Mouse (Mus musculus) limb, embryonic 14.5 days (tissue): ENCODE measurements around the gene N4bp3. TPM values are rescaled to one million over a fixed set of nuclear protein-coding genes. Genes with fewer than 3 reads are reported as not detected.
A peak's percentile ranks its signal among the peaks of the same experiment; 100 is the strongest.

Experiments used
- ATAC-seq: fragments of 200-750 bp; cut with Nextera tagmentation; 2 replicates; pipeline ENCODE4 v1.8.0; 2017; ENCODE audit warnings: low read depth, moderate number of reproducible peaks, moderate TSS enrichment; ENCODE audit not compliant: low FRiP score
- DNase-seq: peaks from one replicate; pipeline ENCODE4 v3.0.0-alpha.2; 2015; ENCODE audit warnings: low spot score
- H3K27ac ChIP-seq: fragments of 300-500 bp; sonication (generic); replicated peaks from 2 replicates; pipeline ENCODE4 v1.5.1; 2014; ENCODE audit warnings: low read depth, mild to moderate bottlenecking, low read length, moderate library complexity, mixed read lengths
- H3K27me3 ChIP-seq: fragments of 300-500 bp; sonication (generic); 2 replicates; pipeline ENCODE4 v1.6.1; 2014; ENCODE audit warnings: low read length, mixed read lengths; ENCODE audit not compliant: control insufficient read depth, insufficient read depth
- H3K36me3 ChIP-seq: fragments of 300-500 bp; sonication (generic); 2 replicates; pipeline ENCODE4 v1.6.1; 2014; ENCODE audit warnings: mild to moderate bottlenecking, low read length, moderate library complexity, mixed read lengths; ENCODE audit not compliant: control insufficient read depth, insufficient read depth
- H3K4me1 ChIP-seq: fragments of 300-500 bp; sonication (generic); 2 replicates; pipeline ENCODE4 v1.6.1; 2014; ENCODE audit warnings: antibody characterized with exemption, low read length, mixed read lengths; ENCODE audit not compliant: control insufficient read depth, insufficient read depth
- H3K4me2 ChIP-seq: fragments of 300-500 bp; sonication (generic); replicated peaks from 2 replicates; pipeline ENCODE4 v1.6.1; 2014; ENCODE audit warnings: low read depth, mild to moderate bottlenecking, low read length, moderate library complexity; ENCODE audit not compliant: severe bottlenecking
- H3K4me3 ChIP-seq: fragments of 300-500 bp; sonication (generic); replicated peaks from 2 replicates; pipeline ENCODE4 v1.5.1; 2014; ENCODE audit warnings: low read length
- H3K9ac ChIP-seq: fragments of 300-500 bp; sonication (generic); 2 replicates; pipeline ENCODE4 v1.6.1; 2014; ENCODE audit warnings: mild to moderate bottlenecking, low read depth, low read length, moderate library complexity; ENCODE audit not compliant: severe bottlenecking
- H3K9me3 ChIP-seq: fragments of 300-500 bp; sonication (generic); 2 replicates; pipeline ENCODE4 v1.6.1; 2016; ENCODE audit warnings: low read length; ENCODE audit not compliant: control insufficient read depth
- POLR2A ChIP-seq: fragments of 200-500 bp; IDR thresholded peaks from 2 replicates; pipeline ENCODE4 v1.8.0; 2012; ENCODE audit warnings: inconsistent platforms, mild to moderate bottlenecking, moderate library complexity, borderline replicate concordance; ENCODE audit not compliant: insufficient read depth, insufficient read length; ENCODE audit errors: extremely low read depth
- WGBS: fragments of 180-500 bp; shearing (Covaris S2); extraction: QIAGEN DNeasy Blood & Tissue Kit; methylation state at CpG from one replicate; pipeline ENCODE4 v1.1.7; 2014; 5-methylcytosine and 5-hydroxymethylcytosine counted together
- polyA plus RNA-seq, 2 experiments: library from polyadenylated mRNA; depleted of rRNA in 1 of 2; stranded (reverse) in 1 of 2; unstranded in 1 of 2; fragments of >200 nt; fragmentation: Nextera tagmentation in 1 of 2; extraction: Ambion mirVana in 1 of 2; gene quantifications; 2 replicates each; pipeline versions ENCODE4 v1.2.1 to v1.2.3; 2012 to 2014

N4bp3 gene
- polyA plus RNA-seq, 2 experiments, result 22.9 to 33.1 TPM

DNA sequence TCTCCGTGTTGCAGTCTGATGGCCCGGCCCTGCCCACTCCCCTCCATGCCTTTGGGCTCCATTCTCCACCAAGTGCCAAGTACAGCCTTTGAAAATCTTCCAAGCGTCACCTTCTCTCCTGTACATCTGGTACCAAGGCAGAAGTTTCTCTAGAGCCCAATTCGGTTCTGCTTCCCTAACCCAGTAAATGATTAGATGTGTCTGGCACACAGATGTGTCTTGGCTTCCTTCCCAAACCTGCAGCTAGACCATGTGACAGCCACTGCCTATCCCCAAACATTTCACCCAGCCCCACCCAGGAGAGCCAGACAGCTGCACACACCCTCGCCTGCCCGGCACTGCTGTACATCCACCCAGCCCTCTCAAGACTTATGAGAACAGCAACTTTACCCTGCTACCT, 8.1 kb upstream of the N4bp3 start:
- 0 out of 2 replicates have a peak overlapping the region, but pooled peaks have one; percentile 53 for H3K27ac ChIP-seq
- peaks cover 19% of the 10 kb centered on the region for H3K4me1 ChIP-seq
- no peaks in the 10 kb centered on the region for H3K9me3 ChIP-seq
- H3K4me2 ChIP-seq, result peak overlapping the region; percentile 16
- H3K36me3 ChIP-seq, result no peaks in the 10 kb centered on the region
- no peak overlapping the region for H3K9ac ChIP-seq
- no peak overlapping the region for H3K4me3 ChIP-seq
- peak; percentile 81; the same call in 1 of the 2 replicates for ATAC-seq
- WGBS, result 15% methylated on average over 6 of the region's 6 CpGs
- TF ChIP-seq POLR2A, result no peak
- no peaks in the 10 kb centered on the region for H3K27me3 ChIP-seq
- peak; percentile 84 for DNase-seq

DNA sequence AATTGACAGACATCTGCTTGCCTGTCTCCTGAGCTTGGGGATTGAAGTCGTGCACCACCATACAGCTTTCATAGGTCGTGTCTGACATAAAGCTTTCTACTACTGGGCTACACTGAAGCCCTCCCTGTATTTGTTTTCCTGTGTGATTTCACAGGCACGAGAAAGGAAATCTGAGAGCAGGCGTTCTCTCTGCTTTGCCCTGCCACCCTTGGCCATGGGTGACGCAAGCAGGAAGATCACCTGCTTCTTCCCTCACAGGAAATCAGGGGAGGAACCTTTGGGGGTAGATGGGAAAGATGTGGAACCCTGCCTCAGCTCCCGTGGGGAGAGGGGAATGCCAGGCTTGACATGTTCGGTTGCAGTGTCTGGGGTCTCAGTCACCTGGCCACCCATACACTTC, 7.6 kb upstream of the N4bp3 start:
- peak overlapping the region; percentile 53 for H3K27ac ChIP-seq
- no peaks in the 10 kb centered on the region for H3K36me3 ChIP-seq
- no peaks in the 10 kb centered on the region for H3K27me3 ChIP-seq
- no peaks in the 10 kb centered on the region for H3K9me3 ChIP-seq
- TF ChIP-seq POLR2A, result no peak
- peaks cover 19% of the 10 kb centered on the region for H3K4me1 ChIP-seq
- H3K9ac ChIP-seq, result no peak overlapping the region
- 24% methylated on average over 7 of the region's 7 CpGs for WGBS
- no peak for DNase-seq
- H3K4me2 ChIP-seq, result peak overlapping the region; percentile 16
- 0 out of 2 replicates have a peak, but pooled peaks have one; percentile 2 for ATAC-seq
- H3K4me3 ChIP-seq, result no peak overlapping the region

DNA sequence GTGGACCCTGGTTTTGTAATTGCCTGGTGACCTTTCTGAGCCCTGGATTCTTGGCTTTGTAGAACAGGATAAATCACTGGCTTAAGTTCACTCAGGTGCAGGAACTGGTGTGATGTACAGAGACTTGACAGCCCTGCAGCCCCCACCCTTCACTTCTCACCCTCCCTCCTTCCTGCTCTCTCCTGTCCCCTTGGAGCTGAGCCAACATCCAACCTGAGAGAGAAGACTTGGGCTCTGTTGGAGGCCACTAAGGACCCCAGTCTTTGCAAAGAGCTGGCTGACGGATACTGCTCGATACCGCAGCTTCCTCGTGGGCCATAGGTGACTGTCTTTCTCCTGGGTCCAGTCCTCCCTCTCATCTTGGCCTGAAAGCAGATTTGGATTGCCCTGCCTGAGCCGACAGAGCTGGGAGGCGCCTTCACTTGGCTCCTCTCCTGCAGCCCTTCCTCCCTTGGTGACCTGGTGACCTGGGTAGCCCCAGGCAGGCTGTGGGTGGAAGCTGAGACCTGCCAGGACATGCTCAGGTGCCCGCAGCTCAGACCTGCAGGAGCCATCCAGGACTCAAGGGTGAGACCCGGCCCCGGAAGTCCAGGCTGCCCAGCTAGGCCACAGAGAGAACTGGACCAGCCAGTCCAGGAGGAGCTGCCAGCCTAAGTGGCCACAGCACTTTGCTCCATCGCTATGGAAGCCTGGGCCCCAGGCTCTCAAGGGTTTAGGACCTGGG, 6.3 kb upstream of the N4bp3 start:
- WGBS, result 69% methylated on average over 7 of the region's 10 CpGs
- no peak for TF ChIP-seq POLR2A
- no peak overlapping the region for H3K27ac ChIP-seq
- H3K9ac ChIP-seq, result no peak overlapping the region
- peaks cover 19% of the 10 kb centered on the region for H3K4me1 ChIP-seq
- ATAC-seq (no peak), DNase-seq (no peak)
- H3K36me3 ChIP-seq, result no peaks in the 10 kb centered on the region
- no peaks in the 10 kb centered on the region for H3K27me3 ChIP-seq
- no peak overlapping the region for H3K4me3 ChIP-seq
- H3K4me2 ChIP-seq, result no peak overlapping the region
- no peaks in the 10 kb centered on the region for H3K9me3 ChIP-seq

DNA sequence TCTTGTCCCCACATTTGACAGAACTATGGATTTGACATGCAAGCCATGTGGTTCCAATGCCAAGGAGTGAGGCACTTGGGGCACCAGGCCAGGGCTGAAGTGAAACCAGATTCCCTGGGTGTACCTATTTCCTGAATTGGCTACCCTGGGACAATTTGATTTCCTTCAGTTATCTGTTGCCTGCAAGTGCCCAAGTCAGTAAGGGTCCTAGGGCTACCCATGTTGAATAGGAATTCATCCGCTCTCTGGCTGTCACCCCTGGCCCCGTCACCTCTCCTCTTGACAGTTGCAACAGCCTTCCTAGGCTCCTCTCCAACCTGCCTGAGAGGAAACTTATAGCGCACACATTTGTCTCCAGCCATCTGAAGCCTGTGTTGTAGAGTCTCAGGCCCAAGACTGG, 4.2 kb upstream of the N4bp3 start:
- Histone ChIP-seq H3K27ac (no peak overlapping the region), H3K9ac (no peak overlapping the region), H3K4me3 (no peak overlapping the region), H3K4me2 (no peak overlapping the region), H3K36me3 (no peaks in the 10 kb centered on the region), H3K4me1 (peaks cover 24% of the 10 kb centered on the region), H3K9me3 (no peaks in the 10 kb centered on the region), H3K27me3 (no peaks in the 10 kb centered on the region)
- DNase-seq (no peak), ATAC-seq (no peak)
- TF ChIP-seq POLR2A, result no peak
- 89% methylated on average over 3 of the region's 3 CpGs for WGBS

DNA sequence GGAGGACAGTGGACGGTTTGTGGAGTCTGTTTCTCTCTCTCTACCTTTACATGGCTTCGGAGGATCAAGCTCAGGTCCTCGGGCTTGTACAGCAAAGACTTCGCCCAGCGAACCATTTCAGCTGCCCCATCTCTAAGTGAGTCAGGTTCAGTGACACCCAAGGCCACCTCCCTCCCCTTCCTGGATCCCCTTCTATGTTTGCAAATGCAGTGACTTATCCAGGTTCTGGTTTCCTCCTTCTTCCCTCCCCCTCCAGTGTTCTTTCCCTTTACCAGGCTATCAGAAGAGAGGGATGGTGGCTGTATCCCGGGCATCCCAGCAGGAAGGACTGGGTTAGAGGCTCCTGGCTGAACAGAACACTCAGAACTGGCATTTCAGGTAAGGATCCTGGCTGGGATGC, 3.1 kb upstream of the N4bp3 start:
- Histone ChIP-seq H3K36me3 (no peaks in the 10 kb centered on the region), H3K9me3 (no peaks in the 10 kb centered on the region), H3K4me1 (peaks cover 29% of the 10 kb centered on the region), H3K27me3 (no peaks in the 10 kb centered on the region), H3K9ac (no peak overlapping the region), H3K4me3 (no peak overlapping the region), H3K27ac (no peak overlapping the region), H3K4me2 (no peak overlapping the region)
- WGBS, result 88% methylated on average over 6 of the region's 6 CpGs
- no peak for DNase-seq
- ATAC-seq, result no peak
- no peak for TF ChIP-seq POLR2A
